Mouse (Mus musculus) lung, embryonic 15.5 days (tissue): ENCODE measurements around the gene Polrmt. TPM values are rescaled to one million over a fixed set of nuclear protein-coding genes. Genes with fewer than 3 reads are reported as not detected.
"Not testable (repeated sequence)": the region's sequence is repeated elsewhere in the genome, so short reads cannot be mapped to it uniquely, and the experiment has no call there.

ENCODE experiments used
- ATAC-seq: fragments of 200-750 bp; cut with Nextera tagmentation; 2 replicates; pipeline ENCODE4 v1.8.0; 2017; ENCODE audit warnings: moderate number of reproducible peaks, borderline replicate concordance; ENCODE audit not compliant: low FRiP score, low TSS enrichment; ENCODE audit errors: extremely low read depth
- H3K27ac ChIP-seq: fragments of 300-500 bp; sonication (generic); 2 replicates; pipeline ENCODE4 v1.5.1; 2015; ENCODE audit warnings: moderate library complexity, mild to moderate bottlenecking, inconsistent platforms
- H3K27me3 ChIP-seq: fragments of 300-500 bp; sonication (generic); 2 replicates; pipeline ENCODE4 v1.6.1; 2015; ENCODE audit warnings: inconsistent platforms
- H3K36me3 ChIP-seq: fragments of 300-500 bp; sonication (generic); 2 replicates; pipeline ENCODE4 v1.6.1; 2015; ENCODE audit warnings: inconsistent platforms
- H3K4me1 ChIP-seq: fragments of 300-500 bp; sonication (generic); 2 replicates; pipeline ENCODE4 v1.6.1; 2015; ENCODE audit warnings: inconsistent platforms
- H3K4me2 ChIP-seq: fragments of 300-500 bp; sonication (generic); 2 replicates; pipeline ENCODE4 v1.6.1; 2015; ENCODE audit warnings: inconsistent platforms, mild to moderate bottlenecking, moderate library complexity
- H3K4me3 ChIP-seq: fragments of 300-500 bp; sonication (generic); 2 replicates; pipeline ENCODE4 v1.5.1; 2015; ENCODE audit warnings: mild to moderate bottlenecking, inconsistent platforms
- H3K9ac ChIP-seq: fragments of 300-500 bp; sonication (generic); 2 replicates; pipeline ENCODE4 v1.6.1; 2015; ENCODE audit warnings: inconsistent platforms
- H3K9me3 ChIP-seq: fragments of 300-500 bp; sonication (generic); 2 replicates; pipeline ENCODE4 v1.6.1; 2016; ENCODE audit warnings: inconsistent platforms
- WGBS: fragments of 180-500 bp; shearing (Covaris S2); methylation state at CpG from one replicate; pipeline ENCODE4 v1.1.7; 2015; 5-methylcytosine and 5-hydroxymethylcytosine counted together
- polyA plus RNA-seq: library from polyadenylated mRNA; unstranded; fragments of >200 nt; fragmentation: Nextera tagmentation; extraction: Ambion mirVana; gene quantifications from 2 replicates; pipeline ENCODE4 v1.2.1, GENCODE M21; 2015

The Polrmt gene
- polyA plus RNA-seq, 1 experiment from 2014 or later: 49.2 TPM

GRCm38 (mm10) chr10:79768400-79768799 is 22.0 kb upstream of the Polrmt start:
- no peaks in the 10 kb centered on the region for H3K27me3 ChIP-seq
- H3K36me3 ChIP-seq: no peaks in the 10 kb centered on the region
- peaks cover 36% of the 10 kb centered on the region for H3K4me1 ChIP-seq
- no peak overlapping the region for H3K4me2 ChIP-seq
- H3K4me3 ChIP-seq: no peak overlapping the region
- H3K9ac ChIP-seq: no peak overlapping the region
- H3K27ac ChIP-seq: no peak overlapping the region
- H3K9me3 ChIP-seq: no peaks in the 10 kb centered on the region
- 2% methylated on average over 5 of the region's 5 CpGs for WGBS
- ATAC-seq: no peak

DNA sequence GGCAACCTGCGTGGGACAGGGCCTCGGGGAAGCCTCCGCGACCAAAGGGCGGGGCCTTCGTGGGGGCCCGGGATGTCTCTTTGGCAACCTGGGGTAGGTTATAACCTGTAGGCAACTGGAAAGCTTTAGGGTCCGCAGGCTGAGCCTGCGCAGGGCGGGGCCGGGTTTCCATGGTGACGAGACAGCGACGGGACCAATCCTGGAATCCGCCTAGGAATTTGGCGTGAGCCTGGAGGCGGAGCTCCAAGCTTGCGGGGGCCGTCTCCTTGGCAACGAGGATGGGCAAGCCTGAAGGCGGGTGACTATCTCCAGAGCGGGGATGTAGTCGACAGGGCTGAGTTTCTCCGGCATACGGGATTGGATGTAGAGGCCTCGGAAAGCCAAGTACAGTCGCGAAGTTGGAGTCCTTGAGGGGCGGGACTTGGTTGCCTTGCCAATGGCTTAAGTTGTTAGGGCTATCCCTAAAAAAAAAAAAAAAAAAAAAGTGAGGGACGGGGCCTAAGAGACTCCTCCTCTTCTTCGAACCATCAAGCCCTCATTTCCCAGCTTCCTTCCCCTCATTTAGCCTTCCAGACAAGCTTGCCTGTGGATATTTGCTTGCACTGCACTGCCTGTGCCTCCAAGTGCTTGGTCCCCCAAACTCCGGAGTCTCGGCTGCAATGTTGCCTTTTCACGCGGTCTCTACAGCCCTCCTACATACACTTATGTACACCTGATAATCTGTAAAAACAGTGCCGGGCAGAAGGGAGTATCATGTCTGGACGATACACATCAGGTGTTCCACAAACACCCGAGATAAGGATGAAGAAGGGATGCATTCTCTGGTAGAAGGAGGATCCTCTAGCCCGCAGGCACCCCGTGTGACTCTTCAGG is 21.2 kb upstream of the Polrmt start:
- WGBS: 8% methylated on average over 40 of the region's 40 CpGs
- H3K4me3 ChIP-seq: peak overlapping the region; percentile 92
- H3K36me3 ChIP-seq: no peaks in the 10 kb centered on the region
- H3K27me3 ChIP-seq: no peaks in the 10 kb centered on the region
- H3K4me2 ChIP-seq: peak overlapping the region; percentile 94
- H3K9ac ChIP-seq: peak overlapping the region; percentile 52
- no peaks in the 10 kb centered on the region for H3K9me3 ChIP-seq
- peaks cover 36% of the 10 kb centered on the region for H3K4me1 ChIP-seq
- ATAC-seq: peak; percentile 81
- peak overlapping the region; percentile 95 for H3K27ac ChIP-seq

GRCm38 (mm10) chr10:79766508-79767325 is 20.3 kb upstream of the Polrmt start, which contains the start of gene Rnf126:
Gene Rnf126, minus strand, starts transcription at chr10:79766952.
- Histone ChIP-seq H3K9ac (peak within 1 kb of the TSS; percentile 93), H3K9me3 (no peaks in the 10 kb centered on the region), H3K4me3 (peak within 1 kb of the TSS; percentile 92), H3K4me2 (peak within 1 kb of the TSS; percentile 94), H3K27ac (peak within 1 kb of the TSS; percentile 95), H3K36me3 (peaks cover 8% of the 10 kb centered on the region), H3K4me1 (peaks cover 36% of the 10 kb centered on the region), H3K27me3 (no peaks in the 10 kb centered on the region)
- peak; percentile 93 for ATAC-seq
- WGBS: under 1% methylated on average over 101 of the region's 101 CpGs

DNA sequence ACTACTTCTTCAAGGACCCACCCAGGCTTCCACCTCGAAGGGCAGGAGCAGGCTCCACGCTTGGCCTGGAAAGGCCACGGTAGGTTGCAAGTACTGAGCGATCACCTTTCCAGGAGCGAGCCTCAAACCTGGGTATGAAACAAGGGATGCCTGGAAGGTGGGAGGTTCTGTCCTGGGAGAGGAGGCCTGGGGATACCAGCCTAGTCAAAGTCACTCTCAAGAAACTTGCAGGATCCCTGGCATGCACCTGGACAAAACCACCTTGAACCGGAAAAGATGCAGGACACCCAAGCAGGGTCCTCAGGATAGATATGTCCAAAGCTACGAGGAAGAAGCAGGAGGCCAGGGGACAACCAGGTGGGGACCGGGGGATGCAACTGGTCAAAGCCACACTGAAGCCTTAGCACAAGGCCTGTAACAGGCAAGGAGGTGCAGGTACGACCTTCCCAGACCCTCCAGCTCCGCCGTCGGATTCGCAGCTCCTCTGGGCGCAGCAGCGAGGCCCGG is 19.7 kb upstream of the Polrmt start:
- Histone ChIP-seq H3K27me3 (no peaks in the 10 kb centered on the region), H3K36me3 (peaks cover 15% of the 10 kb centered on the region), H3K27ac (peak overlapping the region; percentile 95), H3K9me3 (no peaks in the 10 kb centered on the region), H3K4me2 (peak overlapping the region; percentile 94), H3K4me1 (peaks cover 36% of the 10 kb centered on the region), H3K4me3 (peak overlapping the region; percentile 92), H3K9ac (peak overlapping the region; percentile 93)
- no peak for ATAC-seq
- 3% methylated on average over 16 of the region's 16 CpGs for WGBS

- no peak overlapping the region for H3K27ac ChIP-seq
- 56% methylated on average over 2 of the region's 2 CpGs for WGBS
- peaks cover 22% of the 10 kb centered on the region for H3K36me3 ChIP-seq
- peak overlapping the region; percentile 92 for H3K4me3 ChIP-seq
- H3K4me2 ChIP-seq: peak overlapping the region; percentile 94
- peaks cover 36% of the 10 kb centered on the region for H3K4me1 ChIP-seq
- no peaks in the 10 kb centered on the region for H3K9me3 ChIP-seq
- H3K9ac ChIP-seq: peak overlapping the region; percentile 93
- H3K27me3 ChIP-seq: no peaks in the 10 kb centered on the region
- no peak for ATAC-seq
These were observed 18.9 kb upstream of the Polrmt start for GRCm38 (mm10) chr10:79765228-79765745.

GRCm38 (mm10) chr10:79764234-79764633 is 17.9 kb upstream of the Polrmt start:
- H3K4me1 ChIP-seq: peaks cover 36% of the 10 kb centered on the region
- no peak overlapping the region for H3K27ac ChIP-seq
- 70% methylated on average over 7 of the region's 7 CpGs for WGBS
- H3K4me3 ChIP-seq: no peak overlapping the region
- H3K9me3 ChIP-seq: no peaks in the 10 kb centered on the region
- no peak overlapping the region for H3K4me2 ChIP-seq
- no peak for ATAC-seq
- no peak overlapping the region for H3K9ac ChIP-seq
- peaks cover 29% of the 10 kb centered on the region for H3K36me3 ChIP-seq
- no peaks in the 10 kb centered on the region for H3K27me3 ChIP-seq

- Histone ChIP-seq H3K27me3 (no peaks in the 10 kb centered on the region), H3K4me3 (no peak overlapping the region), H3K36me3 (peaks cover 43% of the 10 kb centered on the region), H3K4me2 (no peak overlapping the region), H3K27ac (no peak overlapping the region), H3K9ac (no peak overlapping the region), H3K9me3 (no peaks in the 10 kb centered on the region), H3K4me1 (peaks cover 29% of the 10 kb centered on the region)
- WGBS: 83% methylated on average over 3 of the region's 3 CpGs
- ATAC-seq: no peak
These were observed 16.5 kb upstream of the Polrmt start for GRCm38 (mm10) chr10:79762875-79763274.

DNA sequence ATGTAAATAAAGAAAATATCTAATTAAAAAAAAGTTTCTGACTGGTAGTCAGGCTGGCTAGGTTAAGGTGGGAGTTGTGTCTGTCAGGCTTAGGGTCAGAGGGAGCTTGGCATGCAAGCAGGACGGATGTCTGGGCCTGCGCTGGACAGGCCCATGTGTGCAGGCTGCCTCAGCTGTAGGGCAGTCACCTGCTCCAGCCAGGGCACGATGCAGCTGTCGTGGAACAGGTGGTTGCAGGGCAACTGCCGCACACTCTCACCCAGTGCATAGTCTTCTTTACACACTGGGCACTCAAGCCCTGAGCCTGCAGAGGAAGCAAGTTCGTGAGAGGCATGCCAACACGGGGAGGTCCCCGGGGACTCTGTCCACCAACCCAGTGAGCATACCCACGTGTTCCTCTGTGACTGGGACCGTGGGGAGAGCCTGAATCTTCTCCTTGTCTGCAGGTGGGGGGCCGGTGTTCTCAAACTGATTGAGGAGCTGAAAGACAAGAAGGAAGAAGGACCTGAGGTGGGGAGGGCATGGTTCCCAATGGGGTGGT is 14.3 kb upstream of the Polrmt start:
- 90% methylated on average over 11 of the region's 11 CpGs for WGBS
- Histone ChIP-seq H3K9ac (no peak overlapping the region), H3K27ac (no peak overlapping the region), H3K4me3 (no peak overlapping the region), H3K27me3 (no peaks in the 10 kb centered on the region), H3K9me3 (no peaks in the 10 kb centered on the region), H3K36me3 (peaks cover 61% of the 10 kb centered on the region), H3K4me2 (no peak overlapping the region), H3K4me1 (peaks cover 19% of the 10 kb centered on the region)
- ATAC-seq: no peak

- Histone ChIP-seq H3K36me3 (peaks cover 61% of the 10 kb centered on the region), H3K4me1 (peaks cover 14% of the 10 kb centered on the region)
- H3K4me3 ChIP-seq, H3K9me3 ChIP-seq, H3K9ac ChIP-seq, H3K27me3 ChIP-seq, H3K27ac ChIP-seq, ATAC-seq, H3K4me2 ChIP-seq: not testable (repeated sequence)
- WGBS: 93% methylated on average over 1 of the region's 1 CpGs
These were observed 13.3 kb upstream of the Polrmt start for GRCm38 (mm10) chr10:79759675-79760074.

DNA sequence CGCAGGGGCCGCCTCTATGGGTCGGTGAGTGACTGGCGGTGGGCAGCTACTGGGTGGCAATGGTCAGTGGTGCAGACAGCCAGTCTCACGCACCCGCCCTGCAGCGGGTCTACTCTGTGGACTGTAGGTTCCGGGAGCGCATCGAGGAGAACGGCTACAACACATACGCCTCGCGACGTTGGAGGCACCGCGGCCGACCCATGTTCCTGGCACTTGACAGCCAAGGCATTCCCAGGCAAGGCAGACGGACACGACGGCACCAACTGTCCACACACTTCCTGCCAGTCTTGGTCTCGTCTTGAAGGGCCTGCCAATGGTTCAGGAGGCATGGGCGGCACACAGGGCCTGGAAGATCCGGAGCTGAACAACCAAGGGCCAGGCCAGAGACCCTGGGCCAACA is 10.3 kb upstream of the Polrmt start:
- no peak overlapping the region for H3K4me3 ChIP-seq
- H3K36me3 ChIP-seq: peaks cover 52% of the 10 kb centered on the region
- ATAC-seq: no peak
- no peaks in the 10 kb centered on the region for H3K9me3 ChIP-seq
- H3K27ac ChIP-seq: no peak overlapping the region
- no peak overlapping the region for H3K4me2 ChIP-seq
- 81% methylated on average over 24 of the region's 24 CpGs for whole genome bisulfite sequencing
- H3K9ac ChIP-seq: no peak overlapping the region
- no peaks in the 10 kb centered on the region for H3K27me3 ChIP-seq
- H3K4me1 ChIP-seq: 0 out of 2 replicates have a peak, but pooled peaks cover 5% of the 10 kb centered on the region

DNA sequence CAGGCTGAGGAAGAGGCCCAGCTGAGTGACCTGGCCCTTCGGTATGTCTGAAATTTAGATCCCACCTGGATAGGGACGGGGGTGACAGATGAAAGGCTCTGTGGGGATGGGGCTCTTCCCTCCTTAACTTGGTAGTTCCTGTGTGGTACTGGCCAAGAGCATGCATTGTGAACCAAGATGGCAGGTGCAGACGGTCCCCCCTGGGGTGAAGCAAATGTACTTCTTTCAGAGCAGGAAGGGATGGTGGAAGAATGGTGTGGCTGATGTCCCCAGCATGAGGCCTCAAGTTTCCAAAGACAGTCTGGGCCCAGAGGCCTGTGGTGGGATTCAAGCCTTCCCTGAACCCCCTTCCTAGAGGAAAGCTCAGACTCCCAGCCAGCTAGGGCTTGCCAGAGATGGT is 9.5 kb upstream of the Polrmt start:
- ATAC-seq: no peak
- Histone ChIP-seq H3K27me3 (no peaks in the 10 kb centered on the region), H3K27ac (no peak overlapping the region), H3K4me2 (no peak overlapping the region), H3K36me3 (peaks cover 44% of the 10 kb centered on the region), H3K9ac (no peak overlapping the region), H3K4me1 (0 out of 2 replicates have a peak, but pooled peaks cover 5% of the 10 kb centered on the region), H3K4me3 (no peak overlapping the region), H3K9me3 (no peaks in the 10 kb centered on the region)
- 86% methylated on average over 3 of the region's 3 CpGs for WGBS
